11 mouse cellular contexts compared by ENCODE assay signal in genomic region chr14:61044316-61044715, GRCm38 (mm10). TPM values are rescaled to one million over a fixed set of nuclear protein-coding genes. Genes with fewer than 3 reads are reported as not detected.
DNase-seq lines count a peak whose midpoint lies in the region; ATAC-seq lines count a peak whose summit lies in the region.
"Had no signal": no experiment of that assay in that cellular context is flagged by ENCODE, and none has a peak within 500 bp of the region (broad histone marks: within the 10 kb centered on the region; RNA-seq: fewer than 3 reads in every experiment).

No protein-coding gene starts in this region.

- H3K9ac ChIP-seq in kidney, embryonic 14.5 days (ENCODE audit: low read depth, low read length), result no peak overlapping the region
- peak overlapping the region; percentile 12; the same call in 1 of the 2 replicates for H3K9ac ChIP-seq in embryonic facial prominence, embryonic 15.5 days
- no peak overlapping the region for H3K9ac ChIP-seq in intestine, embryonic 15.5 days
- H3K9ac ChIP-seq in midbrain, embryonic 16.5 days (ENCODE audit: low read depth, low read length), result no peak overlapping the region

- no peaks in the 10 kb centered on the region for H3K9me3 ChIP-seq in kidney, embryonic 14.5 days (ENCODE audit: control insufficient read depth, low read length)
- H3K9me3 ChIP-seq in embryonic facial prominence, embryonic 15.5 days (replicated peaks), result no peaks in the 10 kb centered on the region
- H3K9me3 ChIP-seq in intestine, embryonic 15.5 days, result no peaks in the 10 kb centered on the region
- no peaks in the 10 kb centered on the region for H3K9me3 ChIP-seq in midbrain, embryonic 16.5 days (replicated peaks; ENCODE audit: control insufficient read depth, low read length, poor library complexity, severe bottlenecking)

- H3K4me3 ChIP-seq in kidney, embryonic 14.5 days (ENCODE audit: low read length), result peak overlapping the region; percentile 8; the same call in 1 of the 2 replicates
- peak overlapping the region; percentile 48 for H3K4me3 ChIP-seq in embryonic facial prominence, embryonic 15.5 days (replicated peaks)
- H3K4me3 ChIP-seq in intestine, embryonic 15.5 days (replicated peaks), result no peak overlapping the region
- H3K4me3 ChIP-seq in midbrain, embryonic 16.5 days (ENCODE audit: low read depth, low read length), result peak overlapping the region; percentile 16; the same call in 1 of the 2 replicates

- WGBS in kidney, embryonic 14.5 days, result 35% methylated on average over 2 of the region's 2 CpGs
- 14% methylated on average over 2 of the region's 2 CpGs for WGBS in embryonic facial prominence, embryonic 15.5 days
- WGBS in intestine, embryonic 15.5 days, result 33% methylated on average over 2 of the region's 2 CpGs
- WGBS in midbrain, embryonic 16.5 days, result 7% methylated on average over 2 of the region's 2 CpGs

- peaks cover 15% of the 10 kb centered on the region for H3K4me1 ChIP-seq in kidney, embryonic 14.5 days (ENCODE audit: control insufficient read depth, insufficient read depth, low read length)
- H3K4me1 ChIP-seq in embryonic facial prominence, embryonic 15.5 days, result peaks cover 28% of the 10 kb centered on the region
- H3K4me1 ChIP-seq in intestine, embryonic 15.5 days (replicated peaks), result peaks cover 12% of the 10 kb centered on the region
- peaks cover 22% of the 10 kb centered on the region for H3K4me1 ChIP-seq in midbrain, embryonic 16.5 days (ENCODE audit: control insufficient read depth, insufficient read depth, low read length)

- no peaks in the 10 kb centered on the region; the same call in 1 of the 2 replicates for H3K27me3 ChIP-seq in kidney, embryonic 14.5 days (ENCODE audit: control insufficient read depth, insufficient read depth, low read length)
- H3K27me3 ChIP-seq in embryonic facial prominence, embryonic 15.5 days, result no peaks in the 10 kb centered on the region
- no peaks in the 10 kb centered on the region for H3K27me3 ChIP-seq in intestine, embryonic 15.5 days (replicated peaks)
- no peaks in the 10 kb centered on the region for H3K27me3 ChIP-seq in midbrain, embryonic 16.5 days (ENCODE audit: control insufficient read depth, insufficient read depth, low read depth, low read length)

- no peak for ATAC-seq in kidney, embryonic 14.5 days (ENCODE audit: low FRiP score, low TSS enrichment)
- ATAC-seq in embryonic facial prominence, embryonic 15.5 days (ENCODE audit: insufficient number of reproducible peaks, low FRiP score, low TSS enrichment, low read depth), result no peak
- no peak for ATAC-seq in intestine, embryonic 15.5 days
- no peak for ATAC-seq in midbrain, embryonic 16.5 days

- H3K27ac ChIP-seq in kidney, embryonic 14.5 days (ENCODE audit: low read depth, low read length), result no peak overlapping the region
- H3K27ac ChIP-seq in embryonic facial prominence, embryonic 15.5 days (replicated peaks), result peak overlapping the region; percentile 92
- no peak overlapping the region for H3K27ac ChIP-seq in intestine, embryonic 15.5 days
- H3K27ac ChIP-seq in midbrain, embryonic 16.5 days (ENCODE audit: low read length), result peak overlapping the region; percentile 44; the same call in 1 of the 2 replicates

- H3K4me2 ChIP-seq in kidney, embryonic 14.5 days (replicated peaks; ENCODE audit: low read depth, low read length), result peak overlapping the region; percentile 19
- H3K4me2 ChIP-seq in embryonic facial prominence, embryonic 15.5 days (replicated peaks), result peak overlapping the region; percentile 79
- H3K4me2 ChIP-seq in intestine, embryonic 15.5 days (replicated peaks), result peak overlapping the region; percentile 90; the same call in 1 of the 2 replicates
- peak overlapping the region; percentile 82 for H3K4me2 ChIP-seq in midbrain, embryonic 16.5 days (ENCODE audit: low read length)

- H3K36me3 ChIP-seq in kidney, embryonic 14.5 days (ENCODE audit: control insufficient read depth, insufficient read depth, low read length), result no peaks in the 10 kb centered on the region
- no peaks in the 10 kb centered on the region for H3K36me3 ChIP-seq in embryonic facial prominence, embryonic 15.5 days
- H3K36me3 ChIP-seq in intestine, embryonic 15.5 days, result no peaks in the 10 kb centered on the region
- no peaks in the 10 kb centered on the region for H3K36me3 ChIP-seq in midbrain, embryonic 16.5 days (ENCODE audit: control insufficient read depth, insufficient read depth, low read length)

- no peak for DNase-seq in kidney, postnatal 14 days
- no peak for DNase-seq in right cerebral cortex, postnatal 14 days
- no peak for DNase-seq in layer of hippocampus, adult 9-11 months
- no peak for DNase-seq in adrenal gland, postnatal 4 days (ENCODE audit: low spot score in 2 of 2)
- DNase-seq: adrenal gland, adult 8-10 months; kidney, adult 9 months; thymus, adult 18-20 months had no signal

RNA-seq across cellular contexts. Expression of gene Tnfrsf19, which starts 2.0 kb away (rescaled TPM):
- polyA plus RNA-seq in kidney, embryonic 14.5 days (2014; fragmentation: Nextera tagmentation; extraction: Ambion mirVana), result 19.7 and 23.2 TPM in 2 replicates
- 99.6 and 104 TPM in 2 replicates for polyA plus RNA-seq in embryonic facial prominence, embryonic 15.5 days (2015; fragmentation: Nextera tagmentation; extraction: Ambion mirVana)
- polyA plus RNA-seq in intestine, embryonic 15.5 days (2015; fragmentation: Nextera tagmentation; extraction: Ambion mirVana), result 14.1 and 15.1 TPM in 2 replicates
- polyA plus RNA-seq in midbrain, embryonic 16.5 days (2015; fragmentation: Nextera tagmentation; extraction: Ambion mirVana), result 36.5 and 41.7 TPM in 2 replicates
- total RNA-seq in adrenal gland, postnatal 4 days (2021), result 10 to 100 TPM; 39.0 to 45.7 TPM

Comparison
In these comparisons a context has a peak if more than half of its experiments do, and no peak if none do; other contexts are left out.
1. H3K27ac ChIP-seq: peak in embryonic facial prominence, embryonic 15.5 days (single experiment) and midbrain, embryonic 16.5 days (single experiment); none in kidney, embryonic 14.5 days (single experiment) and intestine, embryonic 15.5 days (single experiment).
2. H3K4me2 ChIP-seq: peak in every context shown above with its lines; median percentile 90 in intestine, embryonic 15.5 days; 82 in midbrain, embryonic 16.5 days; 79 in embryonic facial prominence, embryonic 15.5 days; 19 in kidney, embryonic 14.5 days.